Mouse (Mus musculus): ENCODE measurements around the gene Olfr805. TPM values are rescaled to one million over a fixed set of nuclear protein-coding genes. Genes with fewer than 3 reads are reported as not detected.

Gene Olfr805
- total and polyA plus RNA-seq, 3 experiments = 0.16 TPM; not detected in 2

DNA sequence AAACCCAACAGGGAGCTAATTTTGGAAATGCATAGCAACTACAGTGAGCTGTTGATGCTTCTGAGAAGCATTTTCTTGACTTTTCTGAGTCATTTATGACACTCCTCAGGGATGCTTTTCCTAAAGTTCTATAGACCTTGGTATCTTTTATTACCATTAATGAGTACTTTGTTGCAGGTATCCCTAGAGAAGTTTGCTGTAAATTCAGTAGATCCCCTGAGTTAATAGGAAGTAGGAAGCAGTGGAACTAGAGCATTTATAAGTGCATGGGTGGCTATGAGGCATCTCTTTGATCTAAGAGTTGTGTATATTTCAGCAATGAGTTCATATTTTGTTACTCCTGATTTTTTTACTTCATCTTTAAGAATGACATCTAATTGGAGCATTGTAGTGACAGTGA lies 26.3 kb downstream of the Olfr805 start, which contains the start of gene Olfr804:
Gene Olfr804, plus strand, starts transcription at position 301 of the 400 bp plus-strand sequence.
- Histone ChIP-seq H3K4me1 (ENCODE audit: insufficient read depth, low read depth, low read length) (no peaks in the 10 kb centered on the region), H3K9me3 (replicated peaks) (no peaks in the 10 kb centered on the region), H3K4me3 (ENCODE audit: low read depth, low read length) (no peak within 1 kb of the TSS), H3K36me3 (replicated peaks) (no peaks in the 10 kb centered on the region), H3K27me3 (ENCODE audit: insufficient read depth, low read length) (no peaks in the 10 kb centered on the region)
- ATAC-seq (ENCODE audit: extremely low read depth, insufficient number of reproducible peaks, low FRiP score, poor library complexity, severe bottlenecking) = no peak
- no peak for DNase-seq (ENCODE audit: low spot score)
- TF ChIP-seq POLR2AphosphoS5 (IDR thresholded peaks at IDR 0.05; ENCODE audit: insufficient replicate concordance, low read depth, low read length) (no peak), TAL1 (conservative IDR thresholded peaks at IDR 0.05; ENCODE audit: low read depth, low read length) (no peak)

DNA sequence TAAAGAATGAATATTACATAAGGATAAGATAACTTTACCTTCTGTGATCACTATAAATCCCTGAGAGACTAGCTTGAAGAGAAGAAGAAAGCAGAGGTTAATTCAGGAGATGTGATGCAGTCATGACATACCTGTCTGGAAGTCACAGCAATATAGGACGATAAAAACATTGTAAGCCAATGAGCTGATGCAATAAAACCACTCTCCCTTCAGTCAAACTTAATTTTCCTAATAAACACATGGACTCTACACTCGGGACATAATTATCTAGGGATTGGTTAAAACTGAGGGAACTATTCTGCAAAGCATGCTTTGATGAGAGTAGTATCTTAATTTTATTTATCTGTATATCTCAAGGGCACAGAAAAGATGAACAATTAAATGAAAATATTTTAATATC lies 35.0 kb downstream of the Olfr805 start, which contains the start of gene Olfr803:
Gene Olfr803, minus strand, starts transcription at position 101 of the 400 bp plus-strand sequence.
- Histone ChIP-seq H3K9me3 (replicated peaks) (no peaks in the 10 kb centered on the region), H3K27me3 (ENCODE audit: insufficient read depth, low read length) (no peaks in the 10 kb centered on the region), H3K36me3 (replicated peaks) (no peaks in the 10 kb centered on the region), H3K4me3 (ENCODE audit: low read depth, low read length) (no peak within 1 kb of the TSS), H3K4me1 (ENCODE audit: insufficient read depth, low read depth, low read length) (no peaks in the 10 kb centered on the region)
- DNase-seq (ENCODE audit: low spot score) (no peak), ATAC-seq (ENCODE audit: extremely low read depth, insufficient number of reproducible peaks, low FRiP score, poor library complexity, severe bottlenecking) (no peak)
- TF ChIP-seq GATA2 (IDR thresholded peaks at IDR 0.05; ENCODE audit: borderline replicate concordance, low read depth, low read length) (no peak), POLR2AphosphoS5 (IDR thresholded peaks at IDR 0.05; ENCODE audit: insufficient replicate concordance, low read depth, low read length) (no peak), TAL1 (conservative IDR thresholded peaks at IDR 0.05; ENCODE audit: low read depth, low read length) (no peak), GATA1 (IDR thresholded peaks at IDR 0.05; ENCODE audit: borderline replicate concordance, low read length) (no peak), CTCF (IDR thresholded peaks at IDR 0.05; ENCODE audit: low read depth, low read length) (no peak)

DNA sequence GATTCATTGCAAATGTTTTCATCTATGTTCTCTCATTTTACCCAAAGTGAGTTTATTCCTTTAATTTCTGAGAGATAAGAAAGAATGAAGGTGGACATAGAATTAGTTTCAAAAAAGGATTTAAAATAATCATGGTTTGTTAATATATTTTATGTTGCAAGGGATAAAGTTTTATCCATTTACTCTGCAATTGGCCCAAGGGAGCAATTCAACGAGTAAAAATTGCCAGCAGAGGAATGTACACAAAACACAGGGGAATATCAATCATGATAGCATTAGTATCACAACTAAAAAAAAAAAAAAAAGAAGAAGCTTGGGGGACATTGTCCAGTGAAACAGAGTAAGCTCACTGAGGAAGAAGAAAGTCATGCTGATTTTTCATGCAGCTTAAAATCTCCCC lies 41.1 kb downstream of the Olfr805 start, which contains the start of gene Olfr802:
Gene Olfr802, minus strand, starts transcription at position 101 of the 400 bp plus-strand sequence.
- DNase-seq (ENCODE audit: low spot score) (no peak), ATAC-seq (ENCODE audit: extremely low read depth, insufficient number of reproducible peaks, low FRiP score, poor library complexity, severe bottlenecking) (no peak)
- Histone ChIP-seq H3K4me3 (ENCODE audit: low read depth, low read length) (no peak within 1 kb of the TSS), H3K36me3 (replicated peaks) (no peaks in the 10 kb centered on the region), H3K27me3 (ENCODE audit: insufficient read depth, low read length) (no peaks in the 10 kb centered on the region), H3K4me1 (ENCODE audit: insufficient read depth, low read depth, low read length) (no peaks in the 10 kb centered on the region), H3K9me3 (replicated peaks) (no peaks in the 10 kb centered on the region)
- TF ChIP-seq POLR2AphosphoS5 (IDR thresholded peaks at IDR 0.05; ENCODE audit: insufficient replicate concordance, low read depth, low read length) (no peak), TAL1 (conservative IDR thresholded peaks at IDR 0.05; ENCODE audit: low read depth, low read length) (no peak), GATA2 (IDR thresholded peaks at IDR 0.05; ENCODE audit: borderline replicate concordance, low read depth, low read length) (no peak), CTCF (IDR thresholded peaks at IDR 0.05; ENCODE audit: low read depth, low read length) (no peak), GATA1 (IDR thresholded peaks at IDR 0.05; ENCODE audit: borderline replicate concordance, low read length) (no peak)

DNA sequence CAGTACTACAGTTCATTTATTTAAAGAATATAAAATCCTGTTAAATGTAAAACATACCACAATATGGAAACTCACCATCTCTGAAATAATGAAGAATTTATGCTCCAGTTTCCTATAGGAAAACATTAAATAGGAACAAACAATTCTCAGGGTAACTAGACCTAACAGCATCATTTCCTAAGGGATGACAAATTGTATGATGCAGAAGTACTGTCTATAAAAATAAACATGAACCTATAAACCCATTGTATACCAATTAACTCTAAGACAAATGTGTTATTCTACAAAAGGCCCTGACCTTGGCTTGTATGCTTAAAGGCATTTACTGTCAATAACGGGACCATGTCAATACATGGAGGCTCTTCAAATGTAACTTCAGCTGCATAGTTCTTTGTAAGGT lies 55.4 kb downstream of the Olfr805 start, which contains the start of gene Olfr801:
Gene Olfr801, minus strand, starts transcription at position 101 of the 400 bp plus-strand sequence.
- Histone ChIP-seq H3K4me3 (ENCODE audit: low read depth, low read length) (no peak within 1 kb of the TSS), H3K36me3 (replicated peaks) (no peaks in the 10 kb centered on the region), H3K27me3 (ENCODE audit: insufficient read depth, low read length) (no peaks in the 10 kb centered on the region), H3K4me1 (ENCODE audit: insufficient read depth, low read depth, low read length) (no peaks in the 10 kb centered on the region), H3K9me3 (replicated peaks) (no peaks in the 10 kb centered on the region)
- TF ChIP-seq CTCF (IDR thresholded peaks at IDR 0.05; ENCODE audit: low read depth, low read length) (no peak), POLR2AphosphoS5 (IDR thresholded peaks at IDR 0.05; ENCODE audit: insufficient replicate concordance, low read depth, low read length) (no peak), GATA2 (IDR thresholded peaks at IDR 0.05; ENCODE audit: borderline replicate concordance, low read depth, low read length) (no peak), GATA1 (IDR thresholded peaks at IDR 0.05; ENCODE audit: borderline replicate concordance, low read length) (no peak), TAL1 (conservative IDR thresholded peaks at IDR 0.05; ENCODE audit: low read depth, low read length) (no peak)
- DNase-seq (ENCODE audit: low spot score) (no peak), ATAC-seq (ENCODE audit: extremely low read depth, insufficient number of reproducible peaks, low FRiP score, poor library complexity, severe bottlenecking) (no peak)

Other genes with a start within 250 kb of the Olfr805 start
Only the 20 nearest of the 27 such genes appear.
- gene Olfr794, start 161.7 kb downstream of the Olfr805 start, total RNA-seq (2014; fragmentation: Nextera tagmentation) = not detected in 2 replicates
- 0.27 TPM in 1 of 2 replicates, not detected in the other for gene Olfr794, start 161.7 kb downstream of the Olfr805 start, total RNA-seq (2017)
- gene Olfr794, start 161.7 kb downstream of the Olfr805 start, polyA plus RNA-seq (2012) = not detected in 2 replicates
- not detected in 2 replicates for gene Olfr796, start 116.8 kb downstream of the Olfr805 start, total RNA-seq (2014; fragmentation: Nextera tagmentation)
- gene Olfr796, start 116.8 kb downstream of the Olfr805 start, total RNA-seq (2017) = 0.22 and 0.23 TPM in 2 replicates
- not detected in 2 replicates for gene Olfr796, start 116.8 kb downstream of the Olfr805 start, polyA plus RNA-seq (2012)
- gene Olfr798, start 101.4 kb downstream of the Olfr805 start, total RNA-seq (2014; fragmentation: Nextera tagmentation) = not detected in 2 replicates
- gene Olfr798, start 101.4 kb downstream of the Olfr805 start, total RNA-seq (2017) = 0.06 TPM in 1 of 2 replicates, not detected in the other
- gene Olfr798, start 101.4 kb downstream of the Olfr805 start, polyA plus RNA-seq (2012) = not detected in 2 replicates
- not detected in 2 replicates for gene Olfr799, start 91.9 kb downstream of the Olfr805 start, total RNA-seq (2014; fragmentation: Nextera tagmentation)
- 0.05 TPM in 1 of 2 replicates, not detected in the other for gene Olfr799, start 91.9 kb downstream of the Olfr805 start, total RNA-seq (2017)
- gene Olfr799, start 91.9 kb downstream of the Olfr805 start, polyA plus RNA-seq (2012) = not detected in 2 replicates
- gene Olfr800, start 71.7 kb downstream of the Olfr805 start, total RNA-seq (2014; fragmentation: Nextera tagmentation) = not detected in 2 replicates
- gene Olfr800, start 71.7 kb downstream of the Olfr805 start, total RNA-seq (2017) = 0.12 and 0.27 TPM in 2 replicates
- not detected in 2 replicates for gene Olfr800, start 71.7 kb downstream of the Olfr805 start, polyA plus RNA-seq (2012)
- not detected in 2 replicates for gene Olfr801, start 55.5 kb downstream of the Olfr805 start, total RNA-seq (2014; fragmentation: Nextera tagmentation)
- gene Olfr801, start 55.5 kb downstream of the Olfr805 start, total RNA-seq (2017) = 0.06 and 0.16 TPM in 2 replicates
- not detected in 2 replicates for gene Olfr801, start 55.5 kb downstream of the Olfr805 start, polyA plus RNA-seq (2012)
- gene Olfr802, start 41.2 kb downstream of the Olfr805 start, total RNA-seq (2014; fragmentation: Nextera tagmentation) = not detected in 2 replicates
- 0.05 and 0.17 TPM in 2 replicates for gene Olfr802, start 41.2 kb downstream of the Olfr805 start, total RNA-seq (2017)
- gene Olfr802, start 41.2 kb downstream of the Olfr805 start, polyA plus RNA-seq (2012) = not detected in 2 replicates
- gene Olfr803, start 35.1 kb downstream of the Olfr805 start, total RNA-seq (2014; fragmentation: Nextera tagmentation) = not detected in 2 replicates
- 0.05 TPM in 1 of 2 replicates, not detected in the other for gene Olfr803, start 35.1 kb downstream of the Olfr805 start, total RNA-seq (2017)
- not detected in 2 replicates for gene Olfr803, start 35.1 kb downstream of the Olfr805 start, polyA plus RNA-seq (2012)
- not detected in 2 replicates for gene Olfr804, start 26.2 kb downstream of the Olfr805 start, total RNA-seq (2014; fragmentation: Nextera tagmentation)
- gene Olfr804, start 26.2 kb downstream of the Olfr805 start, total RNA-seq (2017) = under 0.01 and 0.22 TPM in 2 replicates
- not detected in 2 replicates for gene Olfr804, start 26.2 kb downstream of the Olfr805 start, polyA plus RNA-seq (2012)
- gene Olfr806, start 12.5 kb upstream of the Olfr805 start, total RNA-seq (2014; fragmentation: Nextera tagmentation) = not detected in 2 replicates
- 0.05 and 0.06 TPM in 2 replicates for gene Olfr806, start 12.5 kb upstream of the Olfr805 start, total RNA-seq (2017)
- gene Olfr806, start 12.5 kb upstream of the Olfr805 start, polyA plus RNA-seq (2012) = not detected in 2 replicates
- not detected in 2 replicates for gene Olfr807, start 28.4 kb upstream of the Olfr805 start, total RNA-seq (2014; fragmentation: Nextera tagmentation)
- 0.23 TPM in 1 of 2 replicates, not detected in the other for gene Olfr807, start 28.4 kb upstream of the Olfr805 start, total RNA-seq (2017)
- not detected in 2 replicates for gene Olfr807, start 28.4 kb upstream of the Olfr805 start, polyA plus RNA-seq (2012)
- not detected in 2 replicates for gene Olfr808, start 36.1 kb upstream of the Olfr805 start, total RNA-seq (2014; fragmentation: Nextera tagmentation)
- 0.12 and 0.22 TPM in 2 replicates for gene Olfr808, start 36.1 kb upstream of the Olfr805 start, total RNA-seq (2017)
- not detected in 2 replicates for gene Olfr808, start 36.1 kb upstream of the Olfr805 start, polyA plus RNA-seq (2012)
- gene Olfr809, start 45.3 kb upstream of the Olfr805 start, total RNA-seq (2014; fragmentation: Nextera tagmentation) = not detected in 2 replicates
- 0.27 TPM in 1 of 2 replicates, not detected in the other for gene Olfr809, start 45.3 kb upstream of the Olfr805 start, total RNA-seq (2017)
- gene Olfr809, start 45.3 kb upstream of the Olfr805 start, polyA plus RNA-seq (2012) = not detected in 2 replicates
- gene Olfr810, start 65.5 kb upstream of the Olfr805 start, total RNA-seq (2014; fragmentation: Nextera tagmentation) = not detected in 2 replicates
- 0.05 and 0.06 TPM in 2 replicates for gene Olfr810, start 65.5 kb upstream of the Olfr805 start, total RNA-seq (2017)
- gene Olfr810, start 65.5 kb upstream of the Olfr805 start, polyA plus RNA-seq (2012) = not detected in 2 replicates
- gene Olfr811, start 75.0 kb upstream of the Olfr805 start, total RNA-seq (2014; fragmentation: Nextera tagmentation) = not detected in 2 replicates
- gene Olfr811, start 75.0 kb upstream of the Olfr805 start, total RNA-seq (2017) = 0.12 and 0.16 TPM in 2 replicates
- not detected in 2 replicates for gene Olfr811, start 75.0 kb upstream of the Olfr805 start, polyA plus RNA-seq (2012)
- not detected in 2 replicates for gene Olfr812, start 116.7 kb upstream of the Olfr805 start, total RNA-seq (2014; fragmentation: Nextera tagmentation)
- not detected in 2 replicates for gene Olfr812, start 116.7 kb upstream of the Olfr805 start, total RNA-seq (2017)
- gene Olfr812, start 116.7 kb upstream of the Olfr805 start, polyA plus RNA-seq (2012) = not detected in 2 replicates
- not detected in 2 replicates for gene Olfr813, start 126.0 kb upstream of the Olfr805 start, total RNA-seq (2014; fragmentation: Nextera tagmentation)
- gene Olfr813, start 126.0 kb upstream of the Olfr805 start, total RNA-seq (2017) = 0.22 and 0.35 TPM in 2 replicates
- gene Olfr813, start 126.0 kb upstream of the Olfr805 start, polyA plus RNA-seq (2012) = not detected in 2 replicates
- not detected in 2 replicates for gene Olfr814, start 150.5 kb upstream of the Olfr805 start, total RNA-seq (2014; fragmentation: Nextera tagmentation)
- 0.05 and 0.06 TPM in 2 replicates for gene Olfr814, start 150.5 kb upstream of the Olfr805 start, total RNA-seq (2017)
- not detected in 2 replicates for gene Olfr814, start 150.5 kb upstream of the Olfr805 start, polyA plus RNA-seq (2012)
- gene Olfr815, start 176.5 kb upstream of the Olfr805 start, total RNA-seq (2014; fragmentation: Nextera tagmentation) = not detected in 2 replicates
- gene Olfr815, start 176.5 kb upstream of the Olfr805 start, total RNA-seq (2017) = not detected in 2 replicates
- gene Olfr815, start 176.5 kb upstream of the Olfr805 start, polyA plus RNA-seq (2012) = 0.07 TPM in 1 of 2 replicates, not detected in the other
- not detected in 2 replicates for gene Olfr816, start 186.2 kb upstream of the Olfr805 start, total RNA-seq (2014; fragmentation: Nextera tagmentation)
- gene Olfr816, start 186.2 kb upstream of the Olfr805 start, total RNA-seq (2017) = 0.17 TPM in 1 of 2 replicates, not detected in the other
- not detected in 2 replicates for gene Olfr816, start 186.2 kb upstream of the Olfr805 start, polyA plus RNA-seq (2012)